In the genomic region with DNA sequence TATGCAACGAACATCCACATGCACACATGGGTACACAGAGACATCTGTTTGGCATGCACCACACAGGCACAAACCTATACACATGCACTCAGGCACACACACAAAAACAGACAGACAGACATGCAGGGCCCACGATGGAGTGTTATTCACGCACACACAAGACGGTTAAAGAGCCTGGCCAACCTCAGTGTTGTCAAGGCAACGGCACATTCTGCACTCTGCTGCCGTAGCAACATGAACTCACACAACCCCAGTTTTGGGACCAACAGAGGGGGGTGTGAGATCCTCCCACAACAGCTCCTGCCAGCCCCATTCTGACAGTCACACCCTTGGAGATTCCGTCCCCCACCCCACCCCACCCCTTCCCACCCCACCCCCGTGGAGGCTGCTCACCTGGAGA, we compare ENCODE assay signal across 9 mouse cellular contexts. TPM values are rescaled to one million over a fixed set of nuclear protein-coding genes. Genes with fewer than 3 reads are reported as not detected.
A peak's percentile ranks its signal among the peaks of the same experiment; 100 is the strongest.
DNase-seq lines count a peak whose midpoint lies in the region; ATAC-seq and TF ChIP-seq lines count a peak whose summit lies in the region.
"Had no signal": no experiment of that assay in that cellular context is flagged by ENCODE, and none has a peak within 500 bp of the region (broad histone marks: within the 10 kb centered on the region; RNA-seq: fewer than 3 reads in every experiment).

No protein-coding gene starts in this region.

- no peaks in the 10 kb centered on the region for H3K36me3 ChIP-seq in kidney, adult 2 months (ENCODE audit: control insufficient read depth, insufficient read depth, low read length)

- H3K4me1 ChIP-seq in kidney, adult 2 months (ENCODE audit: control insufficient read depth, insufficient read depth, low read length): peaks cover 3% of the 10 kb centered on the region; the same call in 1 of the 2 replicates

- TF ChIP-seq CTCF in kidney, adult 2 months (conservative IDR thresholded peaks at IDR 0.05; ENCODE audit: insufficient read depth, insufficient read length, low read depth, low read length): no peak

- H3K27ac ChIP-seq in kidney, adult 2 months (ENCODE audit: insufficient read depth, low read depth, low read length): no peak overlapping the region

- H3K4me3 ChIP-seq in kidney, adult 2 months (ENCODE audit: insufficient read depth, low read depth, low read length): no peak overlapping the region
- H3K4me3 ChIP-seq: megakaryocyte, embryonic 14.5 days had no signal

- no peak for TF ChIP-seq POLR2A in kidney, adult 2 months (IDR thresholded peaks at IDR 0.05; ENCODE audit: low read depth, low read length)

- 50% methylated on average over 8 of the region's 8 CpGs for WGBS in kidney, adult 2 months

- ATAC-seq in frontal cortex, adult (ENCODE audit: low TSS enrichment): peak; percentile 60

- DNase-seq in gastrocnemius, postnatal 25 days: peak; percentile 55
- no peak for DNase-seq in gastrocnemius, adult 18-20 months (ENCODE audit: low spot score)
- DNase-seq in left cerebral cortex, adult 9 months (ENCODE audit: low spot score in 2 of 2): peak; percentile 74 to 81
- peak; percentile 89 to 95 for DNase-seq in right cerebral cortex, postnatal 10 days (ENCODE audit: low spot score in 2 of 2)
- no peak for DNase-seq in heart, adult 8-10 months (ENCODE audit: low spot score)
- DNase-seq in kidney, adult 2 months: no peak
- DNase-seq in thymus, postnatal 36 days: no peak

- no peaks in the 10 kb centered on the region for H3K27me3 ChIP-seq in kidney, adult 2 months (replicated peaks; ENCODE audit: control insufficient read depth, insufficient read depth, low read length)
- H3K27me3 ChIP-seq: megakaryocyte, embryonic 14.5 days had no signal

RNA-seq across cellular contexts. Expression of a gene that starts 12.0 kb away (rescaled TPM):
- 1 to 10 TPM in 1 of 2 experiments, under 1 TPM in 1; 0.82 to 1.6 TPM for total RNA-seq in gastrocnemius, postnatal 25 days (2021)
- under 1 TPM; 0.59 to 0.82 TPM for total RNA-seq in gastrocnemius, adult 18-20 months (2021)
- 1 to 10 TPM; 1.1 to 1.6 (median 1.3) TPM for total RNA-seq in heart, adult 8-10 months (2022)
- polyA plus RNA-seq in kidney, adult 2 months (2012; rRNA removed): 2.7 and 3.8 TPM in 2 replicates

RNA-seq across cellular contexts. Expression of a gene that starts 25.4 kb away (rescaled TPM):
- 1 to 10 TPM; 7.8 to 8.0 TPM for total RNA-seq in gastrocnemius, postnatal 25 days (2021)
- 10 to 100 TPM in 1 of 2 experiments, 1 to 10 TPM in 1; 9.6 to 10.4 TPM for total RNA-seq in gastrocnemius, adult 18-20 months (2021)
- total RNA-seq in heart, adult 8-10 months (2022): 1 to 10 TPM; 5.4 to 8.7 (median 6.8) TPM
- polyA plus RNA-seq in kidney, adult 2 months (2012; rRNA removed): 4.8 and 6.0 TPM in 2 replicates

RNA-seq across cellular contexts. Expression of a gene that starts 29.9 kb away (rescaled TPM):
- under 1 TPM; 0.32 to 0.61 TPM for total RNA-seq in gastrocnemius, postnatal 25 days (2021)
- under 1 TPM; 0.12 to 0.21 TPM for total RNA-seq in gastrocnemius, adult 18-20 months (2021)
- 1 to 10 TPM in 1 of 4 experiments, under 1 TPM in 3; 0.49 to 1.2 (median 0.72) TPM for total RNA-seq in heart, adult 8-10 months (2022)
- polyA plus RNA-seq in kidney, adult 2 months (2012; rRNA removed): 3.0 and 4.3 TPM in 2 replicates

RNA-seq across cellular contexts. Expression of a gene that starts 49.4 kb away (rescaled TPM):
- 1 to 10 TPM; 7.3 to 8.2 TPM for total RNA-seq in gastrocnemius, postnatal 25 days (2021)
- 10 to 100 TPM in 1 of 2 experiments, 1 to 10 TPM in 1; 7.6 to 12.0 TPM for total RNA-seq in gastrocnemius, adult 18-20 months (2021)
- total RNA-seq in heart, adult 8-10 months (2022): 10 to 100 TPM; 16.2 to 18.2 (median 17.3) TPM
- polyA plus RNA-seq in kidney, adult 2 months (2012; rRNA removed): 11.8 and 12.4 TPM in 2 replicates

RNA-seq across cellular contexts. Expression of a gene that starts 57.4 kb away (rescaled TPM):
- total RNA-seq in gastrocnemius, postnatal 25 days (2021): 10 to 100 TPM; 23.5 to 23.6 TPM
- 10 to 100 TPM; 21.8 to 28.9 TPM for total RNA-seq in gastrocnemius, adult 18-20 months (2021)
- 10 to 100 TPM; 43.1 to 55.6 (median 47.0) TPM for total RNA-seq in heart, adult 8-10 months (2022)
- 39.1 and 43.0 TPM in 2 replicates for polyA plus RNA-seq in kidney, adult 2 months (2012; rRNA removed)

Comparison
In these comparisons a context has a peak if more than half of its experiments do, and no peak if none do; other contexts are left out.
1. DNase-seq: peak in gastrocnemius, postnatal 25 days (single experiment), left cerebral cortex, adult 9 months (2 of 2) and right cerebral cortex, postnatal 10 days (2 of 2); none in gastrocnemius, adult 18-20 months (single experiment), heart, adult 8-10 months (single experiment), kidney, adult 2 months (single experiment) and thymus, postnatal 36 days (0 of 2).